Mouse (Mus musculus): Measurements from ENCODE around the gene Ptk6.
A peak's percentile ranks its signal among the peaks of the same experiment; 100 is the strongest.

DNA sequence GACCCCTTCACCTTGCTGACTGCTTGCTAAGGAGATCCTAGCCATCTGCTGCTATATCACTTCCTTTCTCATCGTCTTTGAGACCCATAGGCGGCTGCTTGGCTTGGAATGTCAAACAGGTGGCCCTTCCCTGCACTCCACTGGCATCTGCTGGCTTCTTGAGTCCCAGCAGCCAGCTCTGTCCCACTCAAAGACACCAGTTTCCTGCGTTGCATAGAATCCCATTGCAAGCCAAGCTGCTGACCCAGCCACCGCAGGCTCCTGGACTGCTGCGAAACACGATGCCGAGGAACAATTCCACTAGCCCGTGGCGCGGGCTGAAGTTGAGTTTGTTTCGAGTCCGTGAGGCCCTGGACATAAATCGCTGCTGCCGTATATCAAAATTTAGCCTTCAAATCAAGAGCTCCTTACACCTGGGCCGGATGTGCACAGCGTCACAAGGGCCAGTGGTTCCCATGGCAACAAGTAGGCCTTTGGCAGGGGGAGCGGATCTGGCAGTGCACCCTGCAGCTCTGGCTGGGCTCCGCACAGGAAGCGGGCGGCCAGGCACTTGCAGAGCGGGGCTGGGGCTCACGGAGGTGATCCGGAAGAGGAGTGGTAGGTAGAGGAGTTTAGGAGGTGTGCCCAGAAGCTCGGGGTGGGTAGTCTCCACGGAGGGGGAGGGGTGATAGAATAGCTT lies 17.1 kb upstream of the Ptk6 start, which contains the start of gene Fndc11:
- TF ChIP-seq CTCF (IDR thresholded peaks at IDR 0.05; ENCODE audit: control insufficient read depth, insufficient read depth, insufficient replicate concordance, low read depth, low read length), result no peak
- TF ChIP-seq POLR2A (IDR thresholded peaks at IDR 0.05; ENCODE audit: control insufficient read depth, low read depth, low read length), result peak; percentile 91; the same call in 1 of the 2 replicates

Data from testis, adult 2 months (tissue).